Mouse (Mus musculus) heart, embryonic 12.5 days (tissue): ENCODE measurements around the gene Ano1. TPM values are rescaled to one million over a fixed set of nuclear protein-coding genes. Genes with fewer than 3 reads are reported as not detected.

Experiments
- ATAC-seq: fragments of 200-750 bp; cut with Nextera tagmentation; 2 replicates; pipeline ENCODE4 v1.8.0; 2017; ENCODE audit warnings: moderate TSS enrichment, moderate library complexity; ENCODE audit not compliant: insufficient number of reproducible peaks, low FRiP score
- H3K27ac ChIP-seq: fragments of 300-500 bp; sonication (generic); 2 replicates; pipeline ENCODE4 v1.5.1; 2016; ENCODE audit warnings: mild to moderate bottlenecking, moderate library complexity; ENCODE audit not compliant: poor library complexity, severe bottlenecking
- H3K27me3 ChIP-seq: fragments of 300-500 bp; sonication (generic); replicated peaks from 2 replicates; pipeline ENCODE4 v1.6.1; 2016; ENCODE audit warnings: mild to moderate bottlenecking, moderate library complexity
- H3K36me3 ChIP-seq: fragments of 300-500 bp; sonication (generic); 2 replicates; pipeline ENCODE4 v1.6.1; 2016; ENCODE audit warnings: mild to moderate bottlenecking, moderate library complexity
- H3K4me1 ChIP-seq: fragments of 300-500 bp; sonication (generic); replicated peaks from 2 replicates; pipeline ENCODE4 v1.6.1; 2016; ENCODE audit warnings: mild to moderate bottlenecking
- H3K4me2 ChIP-seq: fragments of 300-500 bp; sonication (generic); 2 replicates; pipeline ENCODE4 v1.6.1; 2016; ENCODE audit warnings: mild to moderate bottlenecking, moderate library complexity
- H3K4me3 ChIP-seq: fragments of 300-500 bp; sonication (generic); 2 replicates; pipeline ENCODE4 v1.5.1; 2016; ENCODE audit warnings: mild to moderate bottlenecking
- H3K9ac ChIP-seq: fragments of 300-500 bp; sonication (generic); 2 replicates; pipeline ENCODE4 v1.6.1; 2016; ENCODE audit warnings: mild to moderate bottlenecking, moderate library complexity
- H3K9me3 ChIP-seq: fragments of 300-500 bp; sonication (generic); replicated peaks from 2 replicates; pipeline ENCODE4 v1.6.1; 2016; ENCODE audit warnings: mild to moderate bottlenecking, moderate library complexity
- WGBS: fragments of 180-500 bp; shearing (Covaris S2); methylation state at CpG from one replicate; pipeline ENCODE4 v1.1.7; 2016; 5-methylcytosine and 5-hydroxymethylcytosine counted together
- polyA plus RNA-seq: library from polyadenylated mRNA; unstranded; fragments of >200 nt; fragmentation: Nextera tagmentation; extraction: Ambion mirVana; gene quantifications from 2 replicates; pipeline ENCODE4 v1.2.1, GENCODE M21; 2016

The Ano1 gene
- polyA plus RNA-seq, 1 experiment from 2014 or later = 12.7 TPM

DNA sequence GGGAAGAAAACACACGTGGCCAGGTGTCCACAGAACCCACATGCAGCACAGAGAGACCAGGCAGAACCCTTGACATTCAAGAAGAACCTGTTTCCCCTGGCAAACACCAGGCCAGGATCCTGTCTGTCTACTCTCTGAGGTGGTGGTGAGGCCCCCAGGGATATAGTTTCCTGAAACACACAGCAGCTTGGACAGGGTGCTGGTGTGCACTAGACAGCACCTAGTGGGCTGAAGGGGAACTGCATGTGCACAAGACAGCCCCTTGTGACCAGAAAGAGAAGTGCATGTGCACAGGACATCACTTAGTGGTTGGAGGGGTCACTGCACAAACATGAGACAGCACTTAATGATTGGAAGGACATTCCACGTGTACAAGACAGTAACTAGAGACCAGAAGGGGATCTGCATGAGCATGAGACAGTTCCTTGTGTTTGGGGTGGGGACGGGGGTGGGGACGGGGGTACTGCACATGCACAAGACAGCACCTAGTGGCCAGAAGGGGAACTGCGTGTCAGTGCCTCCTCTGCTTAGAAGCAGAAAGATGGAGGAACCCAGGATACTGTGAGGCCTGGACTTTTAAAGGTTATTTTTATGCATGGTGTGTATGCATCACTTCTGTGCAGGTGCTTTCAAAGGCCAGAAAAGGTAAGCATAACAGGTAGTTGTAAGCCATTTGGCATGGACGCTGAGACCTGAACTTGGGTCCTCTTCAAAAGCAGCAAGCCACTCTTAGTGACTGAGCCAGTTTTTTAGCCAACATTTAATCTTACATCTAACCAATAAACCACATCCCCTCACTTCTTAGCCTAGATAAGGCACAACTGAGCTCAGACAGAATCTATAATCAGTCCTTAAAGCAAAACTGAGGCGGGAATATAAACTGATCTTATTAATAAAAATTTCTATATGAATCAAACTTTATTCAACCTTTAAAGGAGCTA lies 54.7 kb downstream of the Ano1 start:
- no peaks in the 10 kb centered on the region for H3K36me3 ChIP-seq
- 68% methylated on average over 7 of the region's 7 CpGs for WGBS
- H3K4me3 ChIP-seq = no peak overlapping the region
- peaks cover 11% of the 10 kb centered on the region for H3K9me3 ChIP-seq
- H3K27ac ChIP-seq = no peak overlapping the region
- H3K4me1 ChIP-seq = no peaks in the 10 kb centered on the region
- H3K9ac ChIP-seq = no peak overlapping the region
- no peak overlapping the region for H3K4me2 ChIP-seq
- no peak for ATAC-seq
- H3K27me3 ChIP-seq = no peaks in the 10 kb centered on the region

DNA sequence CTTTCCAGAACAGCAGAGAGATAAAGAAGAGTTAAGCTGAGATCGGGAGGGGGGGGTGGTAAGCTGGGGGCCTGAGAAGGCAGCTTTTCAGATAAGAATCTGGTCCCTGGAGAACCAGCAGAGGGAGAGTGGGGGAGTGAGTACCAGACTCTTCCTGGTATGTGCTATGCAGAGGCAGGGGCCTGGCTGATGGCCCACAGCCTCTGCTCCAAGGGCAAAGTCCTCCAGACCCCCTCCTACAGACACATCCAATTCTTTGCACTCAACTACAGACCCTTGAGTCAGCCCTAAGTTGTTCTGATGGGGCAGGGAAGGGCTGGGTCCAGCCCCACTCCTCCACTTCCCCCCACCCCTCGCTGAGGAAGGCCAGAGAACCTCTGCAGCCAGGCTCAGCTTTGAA lies 61.9 kb downstream of the Ano1 start:
- WGBS = 26% methylated on average over 2 of the region's 2 CpGs

DNA sequence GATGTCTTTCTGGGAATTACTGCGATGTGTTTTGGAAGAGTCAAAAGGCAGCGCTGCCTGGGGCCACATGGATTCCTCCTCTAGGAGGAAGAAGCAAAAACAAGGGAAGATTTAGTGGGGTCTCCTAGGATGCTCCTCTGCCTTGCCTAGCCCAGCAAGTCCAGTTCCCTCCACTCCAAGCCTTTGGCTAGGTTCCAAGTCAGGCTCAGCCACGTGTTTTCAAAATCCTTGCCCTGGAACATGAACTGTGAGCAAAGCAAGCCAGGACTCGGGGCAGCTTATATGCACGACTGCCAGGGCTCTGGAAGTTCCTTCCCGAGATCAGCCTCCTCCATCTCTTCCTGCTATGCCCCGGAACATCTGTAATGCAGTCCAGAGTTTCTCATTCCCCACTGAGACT lies 62.6 kb downstream of the Ano1 start:
- H3K4me3 ChIP-seq = no peak overlapping the region
- H3K4me1 ChIP-seq = peaks cover 24% of the 10 kb centered on the region
- ATAC-seq = no peak
- WGBS = 39% methylated on average over 7 of the region's 7 CpGs
- peaks cover 5% of the 10 kb centered on the region for H3K9me3 ChIP-seq
- no peaks in the 10 kb centered on the region for H3K27me3 ChIP-seq
- H3K9ac ChIP-seq = no peak overlapping the region
- no peak overlapping the region for H3K4me2 ChIP-seq
- H3K27ac ChIP-seq = no peak overlapping the region
- H3K36me3 ChIP-seq = no peaks in the 10 kb centered on the region

More for the DNA sequence above, 61.9 kb downstream of the Ano1 start:
- Histone ChIP-seq H3K9ac (no peak overlapping the region), H3K27ac (0 out of 2 replicates have a peak overlapping the region, but pooled peaks have one; percentile 1), H3K4me2 (no peak overlapping the region), H3K9me3 (peaks cover 5% of the 10 kb centered on the region), H3K36me3 (no peaks in the 10 kb centered on the region), H3K4me1 (peaks cover 19% of the 10 kb centered on the region), H3K27me3 (no peaks in the 10 kb centered on the region), H3K4me3 (no peak overlapping the region)
- peak; percentile 41; the same call in 1 of the 2 replicates for ATAC-seq

DNA sequence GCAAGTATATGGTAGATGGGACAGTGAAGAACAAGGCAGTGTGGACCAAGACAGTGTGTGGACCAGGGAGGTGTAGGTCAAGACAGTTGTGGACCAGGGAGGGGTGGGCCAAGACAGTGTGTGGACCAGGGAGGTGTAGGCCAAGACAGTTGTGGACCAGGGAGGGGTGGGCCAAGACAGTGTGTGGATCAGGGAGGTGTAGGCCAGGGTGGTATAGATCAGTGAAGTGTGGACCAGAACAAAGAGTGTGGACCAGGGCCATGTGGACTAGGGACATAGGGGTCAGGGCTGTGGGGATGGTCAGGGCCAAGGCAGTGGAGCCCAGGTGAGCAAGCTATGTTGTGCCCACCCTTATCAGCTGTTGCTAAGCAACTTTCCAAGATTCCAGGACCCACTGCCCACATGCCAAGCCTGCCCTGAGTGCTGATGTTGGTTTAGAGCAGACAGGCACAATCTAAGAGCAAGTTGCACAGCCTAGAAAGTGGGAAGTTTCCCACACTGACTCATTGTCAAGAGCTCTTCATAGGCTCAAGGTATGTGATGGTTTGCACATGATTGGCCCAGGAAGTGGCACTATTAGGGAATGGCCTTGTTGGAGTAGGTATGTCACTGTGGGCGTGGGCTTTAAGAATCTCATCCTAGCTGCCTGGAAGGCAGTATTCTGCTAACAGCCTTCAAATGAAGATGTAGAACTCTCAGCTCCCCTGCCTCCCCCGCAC lies 64.0 kb downstream of the Ano1 start:
- H3K4me1 ChIP-seq = peaks cover 24% of the 10 kb centered on the region
- H3K9ac ChIP-seq = no peak overlapping the region
- no peak overlapping the region for H3K4me3 ChIP-seq
- no peaks in the 10 kb centered on the region for H3K36me3 ChIP-seq
- ATAC-seq = no peak
- no peaks in the 10 kb centered on the region for H3K27me3 ChIP-seq
- 91% methylated on average over 2 of the region's 2 CpGs for WGBS
- H3K9me3 ChIP-seq = peaks cover 5% of the 10 kb centered on the region
- no peak overlapping the region for H3K4me2 ChIP-seq
- no peak overlapping the region for H3K27ac ChIP-seq

DNA sequence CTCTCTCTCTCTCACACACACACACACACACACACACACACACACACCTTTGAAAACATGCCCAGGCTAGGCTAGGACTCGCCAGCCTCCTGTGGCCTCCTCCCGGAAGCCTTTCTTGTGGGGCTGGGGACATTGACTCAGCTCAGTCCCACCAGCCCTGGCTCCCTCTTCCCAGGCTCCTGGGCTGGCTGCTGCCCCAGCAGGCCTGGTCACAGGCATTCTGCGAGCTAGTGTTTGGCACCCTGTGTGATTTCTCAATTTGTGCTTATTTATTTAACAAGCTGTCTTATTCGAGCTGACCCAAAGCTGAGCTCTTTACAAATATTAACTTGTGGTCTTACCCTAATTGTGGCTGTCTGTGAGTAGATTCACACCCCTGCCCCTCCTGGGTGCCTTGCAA lies 66.8 kb downstream of the Ano1 start:
- no peak for ATAC-seq
- WGBS = 48% methylated on average over 4 of the region's 4 CpGs
- H3K4me2 ChIP-seq = no peak overlapping the region
- H3K27me3 ChIP-seq = peaks cover 13% of the 10 kb centered on the region
- H3K9me3 ChIP-seq = peaks cover 5% of the 10 kb centered on the region
- H3K4me3 ChIP-seq = no peak overlapping the region
- H3K36me3 ChIP-seq = no peaks in the 10 kb centered on the region
- peaks cover 19% of the 10 kb centered on the region for H3K4me1 ChIP-seq
- no peak overlapping the region for H3K27ac ChIP-seq
- no peak overlapping the region for H3K9ac ChIP-seq

DNA sequence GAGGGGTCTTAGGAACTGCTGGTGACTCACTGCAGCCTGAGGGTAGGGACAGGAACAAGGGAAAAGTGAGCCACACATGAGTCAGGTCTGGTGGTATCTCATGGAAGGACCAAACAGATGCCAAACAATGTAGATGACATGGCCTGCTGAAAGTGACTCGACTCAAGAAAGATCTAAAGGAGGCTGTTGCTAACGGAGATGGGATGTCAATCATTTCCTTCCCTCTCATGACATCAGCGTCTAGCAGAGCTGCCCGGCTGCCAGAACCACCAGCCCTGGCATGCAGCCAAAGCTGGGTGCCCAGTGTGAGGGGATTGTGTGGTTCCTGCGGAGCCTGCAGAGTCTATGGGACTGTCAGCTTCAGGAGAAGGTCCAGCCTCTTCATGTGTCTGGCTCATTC lies 67.3 kb downstream of the Ano1 start:
- Histone ChIP-seq H3K4me3 (no peak overlapping the region), H3K36me3 (no peaks in the 10 kb centered on the region), H3K4me1 (peaks cover 15% of the 10 kb centered on the region), H3K9me3 (peaks cover 5% of the 10 kb centered on the region), H3K4me2 (no peak overlapping the region), H3K9ac (no peak overlapping the region), H3K27me3 (peaks cover 17% of the 10 kb centered on the region), H3K27ac (no peak overlapping the region)
- WGBS = 27% methylated on average over 5 of the region's 5 CpGs
- ATAC-seq = peak; percentile 48

DNA sequence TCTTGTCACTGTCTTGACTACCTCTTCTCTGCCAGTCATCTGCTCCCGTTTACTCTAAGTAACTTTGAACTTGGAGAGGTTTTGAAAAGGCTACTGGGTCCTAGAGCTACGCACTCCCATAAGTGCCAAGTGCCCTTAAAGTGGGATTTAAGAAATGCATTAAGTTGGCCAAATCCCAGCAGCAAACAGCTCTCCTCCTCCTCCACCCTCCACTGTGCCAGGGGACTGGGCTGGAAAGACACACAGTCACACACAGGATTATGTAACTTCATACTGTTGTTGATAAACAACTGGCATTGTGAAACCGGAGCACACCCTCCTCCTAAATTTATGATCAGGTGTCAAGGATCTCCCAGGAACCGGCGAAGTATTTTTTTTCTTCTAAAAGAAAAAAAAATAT lies 71.7 kb downstream of the Ano1 start:
- H3K9me3 ChIP-seq = no peaks in the 10 kb centered on the region
- H3K27me3 ChIP-seq = peaks cover 53% of the 10 kb centered on the region
- no peak overlapping the region for H3K4me3 ChIP-seq
- ATAC-seq = no peak
- H3K4me1 ChIP-seq = peaks cover 20% of the 10 kb centered on the region; the same call in 1 of the 2 replicates
- H3K9ac ChIP-seq = no peak overlapping the region
- no peak overlapping the region for H3K4me2 ChIP-seq
- 80% methylated on average over 5 of the region's 5 CpGs for WGBS
- H3K36me3 ChIP-seq = no peaks in the 10 kb centered on the region
- no peak overlapping the region for H3K27ac ChIP-seq

DNA sequence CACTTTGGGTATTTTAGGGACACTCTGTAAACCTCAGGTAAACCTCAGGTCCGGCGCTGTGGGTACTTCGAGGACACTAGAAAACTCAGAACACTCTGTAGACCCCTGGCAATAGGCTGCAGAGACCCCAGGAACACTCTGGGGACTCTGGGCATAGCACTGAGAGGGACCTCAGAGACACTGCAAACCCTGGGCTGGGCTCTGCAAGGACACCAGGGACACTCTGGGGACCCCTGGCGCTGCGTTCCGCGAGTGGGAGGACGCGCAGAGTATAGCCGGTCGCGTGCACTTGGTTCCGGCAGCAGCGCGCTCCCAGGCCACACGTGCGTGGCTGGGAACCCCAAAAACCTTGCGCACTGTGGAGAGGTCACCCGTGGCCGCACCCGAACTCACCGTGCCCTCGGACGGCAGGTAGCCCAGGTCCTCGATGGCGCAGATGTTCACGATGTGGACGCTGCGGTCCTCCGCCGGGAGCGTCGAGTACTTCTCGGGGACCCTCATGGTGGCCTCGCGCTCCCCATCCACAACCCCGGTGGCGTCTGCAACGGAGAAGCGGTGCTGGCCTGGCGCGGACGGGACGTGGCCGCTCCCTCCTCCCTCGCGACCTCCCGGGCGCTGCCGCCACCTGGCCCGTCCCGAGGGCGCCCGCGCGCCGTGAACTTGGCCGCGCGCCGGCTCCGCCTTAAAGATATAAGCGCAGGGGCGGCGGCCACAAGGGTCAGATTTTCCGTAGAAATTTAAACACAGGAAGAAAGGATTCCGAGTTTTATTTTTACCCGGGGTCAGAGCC lies 73.3 kb downstream of the Ano1 start:
- 7% methylated on average over 55 of the region's 68 CpGs for WGBS
- Histone ChIP-seq H3K27me3 (peaks cover 53% of the 10 kb centered on the region), H3K4me2 (peak overlapping the region; percentile 75), H3K4me3 (peak overlapping the region; percentile 45), H3K4me1 (peaks cover 13% of the 10 kb centered on the region; the same call in 1 of the 2 replicates), H3K9ac (peak overlapping the region; percentile 60), H3K36me3 (no peaks in the 10 kb centered on the region), H3K27ac (no peak overlapping the region), H3K9me3 (no peaks in the 10 kb centered on the region)
- ATAC-seq = 0 out of 2 replicates have a peak, but pooled peaks have one; percentile 29

DNA sequence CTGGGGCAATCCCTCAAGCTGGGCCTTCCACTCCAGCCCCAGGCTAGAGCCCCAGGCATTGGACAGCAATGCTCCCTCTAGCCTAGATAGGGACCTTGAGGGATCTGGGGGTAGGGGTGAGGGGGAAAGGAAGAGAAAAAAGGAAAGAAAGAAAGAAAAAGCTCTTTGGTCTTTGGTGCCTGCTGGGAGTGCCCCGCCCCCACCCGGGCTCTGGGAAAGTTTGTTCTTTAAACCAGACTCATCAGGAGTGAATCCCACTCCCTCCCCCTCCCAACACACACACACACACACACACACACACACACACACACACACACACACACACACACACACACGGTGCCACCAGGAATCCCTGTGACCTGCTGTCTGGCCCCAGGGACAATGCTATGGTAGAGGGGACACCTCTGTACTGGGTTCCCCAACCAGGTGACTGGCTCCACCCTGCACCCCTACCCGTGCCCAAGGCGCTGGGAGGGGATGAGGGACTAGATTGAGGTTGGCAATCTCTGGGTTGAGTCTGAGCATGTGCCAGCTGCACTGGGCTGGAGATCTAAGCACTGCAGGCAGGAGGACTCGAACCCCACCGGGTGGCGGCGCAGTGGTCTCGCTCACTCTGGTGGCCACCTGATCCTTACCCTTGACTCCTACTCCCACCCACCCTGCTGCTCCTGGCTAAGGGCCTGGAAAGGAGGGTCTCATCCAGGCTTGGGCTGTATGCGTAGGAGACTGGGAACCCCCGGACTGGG lies 74.3 kb downstream of the Ano1 start:
- Histone ChIP-seq H3K4me3 (no peak overlapping the region), H3K36me3 (no peaks in the 10 kb centered on the region), H3K9ac (no peak overlapping the region), H3K9me3 (no peaks in the 10 kb centered on the region), H3K4me1 (peaks cover 13% of the 10 kb centered on the region; the same call in 1 of the 2 replicates), H3K27me3 (peaks cover 53% of the 10 kb centered on the region), H3K27ac (no peak overlapping the region), H3K4me2 (peak overlapping the region; percentile 75)
- 42% methylated on average over 12 of the region's 12 CpGs for WGBS
- ATAC-seq = no peak; the same call in 1 of the 2 replicates

DNA sequence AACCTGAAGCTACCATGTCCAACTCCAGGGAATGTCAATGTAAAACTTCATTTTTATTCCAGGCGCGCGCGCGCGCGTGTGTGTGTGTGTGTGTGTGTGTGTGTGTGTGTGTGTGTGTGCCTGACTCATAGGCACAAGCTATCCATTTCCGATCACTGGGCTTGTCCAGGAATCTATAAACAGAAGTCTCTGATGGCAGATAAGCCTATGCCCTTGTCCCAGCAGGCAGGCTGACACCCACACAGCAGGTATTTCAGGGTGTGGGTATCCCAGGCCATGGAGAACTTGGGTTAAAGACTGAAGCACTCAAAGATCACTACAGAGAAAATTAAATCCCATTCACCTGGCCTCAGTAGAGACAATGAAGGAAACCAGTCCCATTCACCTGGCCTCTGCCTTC lies 76.1 kb downstream of the Ano1 start:
- peaks cover 47% of the 10 kb centered on the region for H3K27me3 ChIP-seq
- 95% methylated on average over 8 of the region's 8 CpGs for WGBS
- no peak for ATAC-seq

More for the DNA sequence above, 76.1 kb downstream of the Ano1 start:
- Histone ChIP-seq H3K9ac (no peak overlapping the region), H3K27ac (no peak overlapping the region), H3K4me2 (no peak overlapping the region), H3K4me3 (no peak overlapping the region), H3K9me3 (no peaks in the 10 kb centered on the region), H3K4me1 (peaks cover 13% of the 10 kb centered on the region; the same call in 1 of the 2 replicates), H3K36me3 (no peaks in the 10 kb centered on the region)
